Comparison of ENCODE assay signal across 8 mouse cellular contexts in the genomic region with DNA sequence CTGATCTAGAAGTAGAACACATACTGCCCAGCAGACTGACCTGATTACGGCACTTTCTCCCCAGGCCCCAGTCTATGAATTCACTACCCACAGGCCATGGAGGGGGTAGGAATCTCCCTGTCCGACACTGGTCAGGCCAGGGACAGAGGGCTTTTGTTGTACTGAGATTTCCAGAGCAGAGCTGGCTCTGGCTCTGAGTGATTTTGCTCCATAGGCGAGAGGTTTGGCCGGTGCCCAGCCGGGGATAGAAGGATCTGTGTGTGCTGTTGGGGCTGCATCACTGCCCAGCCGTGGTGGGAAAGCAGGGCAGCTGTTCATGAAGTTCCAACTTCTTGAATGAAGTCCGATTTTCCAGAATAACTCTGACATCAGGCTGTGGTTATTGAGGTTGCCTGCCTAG. TPM values are rescaled to one million over a fixed set of nuclear protein-coding genes. Genes with fewer than 3 reads are reported as not detected.
A peak's percentile ranks its signal among the peaks of the same experiment; 100 is the strongest.
DNase-seq lines count a peak whose midpoint lies in the region; ATAC-seq and TF ChIP-seq lines count a peak whose summit lies in the region.

No protein-coding gene starts in this region.

- DNase-seq in kidney, postnatal 0 days (ENCODE audit: low spot score) = no peak
- no peak for DNase-seq in kidney, adult 8-10 months
- DNase-seq in spleen, postnatal 36 days (ENCODE audit: low spot score in 2 of 2) = no peak
- no peak for DNase-seq in adrenal gland, postnatal 4 days (ENCODE audit: low spot score in 2 of 2)

- no peak for TF ChIP-seq CTCF in kidney, postnatal 0 days (IDR thresholded peaks at IDR 0.05; ENCODE audit: low read depth)

- H3K36me3 ChIP-seq in kidney, postnatal 0 days (ENCODE audit: insufficient read depth, low read length) = no peaks in the 10 kb centered on the region
- H3K36me3 ChIP-seq in forebrain, embryonic 15.5 days = no peaks in the 10 kb centered on the region
- no peaks in the 10 kb centered on the region for H3K36me3 ChIP-seq in hindbrain, embryonic 13.5 days
- no peaks in the 10 kb centered on the region for H3K36me3 ChIP-seq in limb, embryonic 13.5 days
- H3K36me3 ChIP-seq in neural tube, embryonic 14.5 days (ENCODE audit: control insufficient read depth, insufficient read depth, low read length) = no peaks in the 10 kb centered on the region

- no peak for ATAC-seq in kidney, postnatal 0 days (replicated peaks; ENCODE audit: low FRiP score, low read depth)
- peak; percentile 90 for ATAC-seq in forebrain, embryonic 15.5 days (replicated peaks)
- ATAC-seq in hindbrain, embryonic 13.5 days (ENCODE audit: low FRiP score) = peak; percentile 91
- peak; percentile 90 for ATAC-seq in limb, embryonic 13.5 days (ENCODE audit: low FRiP score, low read depth)
- ATAC-seq in neural tube, embryonic 14.5 days (ENCODE audit: low read depth) = peak; percentile 88; the same call in 1 of the 2 replicates

- peaks cover 4% of the 10 kb centered on the region; the same call in 1 of the 2 replicates for H3K4me1 ChIP-seq in kidney, postnatal 0 days (replicated peaks; ENCODE audit: insufficient read depth, low read length)
- peaks cover 11% of the 10 kb centered on the region for H3K4me1 ChIP-seq in forebrain, embryonic 15.5 days
- H3K4me1 ChIP-seq in hindbrain, embryonic 13.5 days (replicated peaks) = peaks cover 10% of the 10 kb centered on the region
- peaks cover 28% of the 10 kb centered on the region for H3K4me1 ChIP-seq in limb, embryonic 13.5 days
- H3K4me1 ChIP-seq in neural tube, embryonic 14.5 days (ENCODE audit: control insufficient read depth, insufficient read depth, low read length) = peaks cover 5% of the 10 kb centered on the region; the same call in 1 of the 2 replicates

- no peak overlapping the region for H3K4me3 ChIP-seq in kidney, postnatal 0 days (replicated peaks; ENCODE audit: low read depth, low read length)
- H3K4me3 ChIP-seq in forebrain, embryonic 15.5 days = no peak overlapping the region
- H3K4me3 ChIP-seq in hindbrain, embryonic 13.5 days = no peak overlapping the region
- no peak overlapping the region for H3K4me3 ChIP-seq in limb, embryonic 13.5 days
- H3K4me3 ChIP-seq in neural tube, embryonic 14.5 days (ENCODE audit: low read depth, low read length) = no peak overlapping the region

- no peaks in the 10 kb centered on the region for H3K27me3 ChIP-seq in kidney, postnatal 0 days (ENCODE audit: insufficient read depth, low read length)
- H3K27me3 ChIP-seq in forebrain, embryonic 15.5 days = no peaks in the 10 kb centered on the region
- H3K27me3 ChIP-seq in hindbrain, embryonic 13.5 days = no peaks in the 10 kb centered on the region
- H3K27me3 ChIP-seq in limb, embryonic 13.5 days = 0 out of 2 replicates have a peak, but pooled peaks cover 5% of the 10 kb centered on the region
- H3K27me3 ChIP-seq in neural tube, embryonic 14.5 days (ENCODE audit: control insufficient read depth, insufficient read depth, low read length) = no peaks in the 10 kb centered on the region

- H3K27ac ChIP-seq in kidney, postnatal 0 days = 0 out of 2 replicates have a peak overlapping the region, but pooled peaks have one; percentile 5
- peak overlapping the region; percentile 61 for H3K27ac ChIP-seq in forebrain, embryonic 15.5 days (replicated peaks)
- peak overlapping the region; percentile 70 for H3K27ac ChIP-seq in hindbrain, embryonic 13.5 days
- H3K27ac ChIP-seq in limb, embryonic 13.5 days = peak overlapping the region; percentile 90
- H3K27ac ChIP-seq in neural tube, embryonic 14.5 days (ENCODE audit: low read depth, low read length) = peak overlapping the region; percentile 49; the same call in 1 of the 2 replicates

- no peaks in the 10 kb centered on the region for H3K9me3 ChIP-seq in kidney, postnatal 0 days (replicated peaks; ENCODE audit: low read length)
- no peaks in the 10 kb centered on the region for H3K9me3 ChIP-seq in forebrain, embryonic 15.5 days
- H3K9me3 ChIP-seq in hindbrain, embryonic 13.5 days = no peaks in the 10 kb centered on the region
- no peaks in the 10 kb centered on the region for H3K9me3 ChIP-seq in limb, embryonic 13.5 days
- H3K9me3 ChIP-seq in neural tube, embryonic 14.5 days (ENCODE audit: control insufficient read depth, low read length) = no peaks in the 10 kb centered on the region

- H3K4me2 ChIP-seq in kidney, postnatal 0 days (ENCODE audit: low read length) = no peak overlapping the region
- H3K4me2 ChIP-seq in forebrain, embryonic 15.5 days (replicated peaks) = no peak overlapping the region
- no peak overlapping the region for H3K4me2 ChIP-seq in hindbrain, embryonic 13.5 days
- H3K4me2 ChIP-seq in limb, embryonic 13.5 days (replicated peaks) = peak overlapping the region; percentile 10; the same call in 1 of the 2 replicates
- H3K4me2 ChIP-seq in neural tube, embryonic 14.5 days (ENCODE audit: low read depth, low read length) = no peak overlapping the region

- WGBS in kidney, postnatal 0 days = 25% methylated on average over 7 of the region's 7 CpGs
- 47% methylated on average over 7 of the region's 7 CpGs for WGBS in forebrain, embryonic 15.5 days
- 52% methylated on average over 7 of the region's 7 CpGs for WGBS in hindbrain, embryonic 13.5 days
- 43% methylated on average over 7 of the region's 7 CpGs for WGBS in limb, embryonic 13.5 days
- 42% methylated on average over 7 of the region's 7 CpGs for WGBS in neural tube, embryonic 14.5 days

- no peak overlapping the region for H3K9ac ChIP-seq in kidney, postnatal 0 days (ENCODE audit: low read depth, low read length)
- H3K9ac ChIP-seq in forebrain, embryonic 15.5 days (replicated peaks) = no peak overlapping the region
- no peak overlapping the region for H3K9ac ChIP-seq in hindbrain, embryonic 13.5 days
- H3K9ac ChIP-seq in limb, embryonic 13.5 days = no peak overlapping the region
- H3K9ac ChIP-seq in neural tube, embryonic 14.5 days (replicated peaks; ENCODE audit: low read depth, low read length) = no peak overlapping the region

RNA-seq across cellular contexts. Expression of a gene that starts 20.1 kb away (rescaled TPM):
- 21.8 and 23.6 TPM in 2 replicates for polyA plus RNA-seq in kidney, postnatal 0 days (2015; fragmentation: Nextera tagmentation; extraction: Ambion mirVana)
- polyA plus RNA-seq in forebrain, embryonic 15.5 days (2015; fragmentation: Nextera tagmentation; extraction: Ambion mirVana) = 61.4 and 62.1 TPM in 2 replicates
- 57.0 and 59.6 TPM in 2 replicates for polyA plus RNA-seq in hindbrain, embryonic 13.5 days (2015; fragmentation: Nextera tagmentation; extraction: Ambion mirVana)
- 53.0 and 53.6 TPM in 2 replicates for polyA plus RNA-seq in limb, embryonic 13.5 days (2015; fragmentation: Nextera tagmentation; extraction: Ambion mirVana)
- polyA plus RNA-seq in neural tube, embryonic 14.5 days (2014; fragmentation: Nextera tagmentation; extraction: Ambion mirVana) = 74.9 and 80.1 TPM in 2 replicates
- total RNA-seq in adrenal gland, postnatal 4 days (2021) = 10 to 100 TPM; 34.8 to 35.5 TPM

Comparison
In these comparisons a context has a peak if more than half of its experiments do, and no peak if none do; other contexts are left out.
1. H3K27ac ChIP-seq: peak in every context shown above with its lines; median percentile 90 in limb, embryonic 13.5 days; 70 in hindbrain, embryonic 13.5 days; 61 in forebrain, embryonic 15.5 days; 49 in neural tube, embryonic 14.5 days; 5 in kidney, postnatal 0 days.